Mouse (Mus musculus): Measurements from ENCODE around the gene 5730409E04Rik.

Gene 5730409E04Rik

DNA sequence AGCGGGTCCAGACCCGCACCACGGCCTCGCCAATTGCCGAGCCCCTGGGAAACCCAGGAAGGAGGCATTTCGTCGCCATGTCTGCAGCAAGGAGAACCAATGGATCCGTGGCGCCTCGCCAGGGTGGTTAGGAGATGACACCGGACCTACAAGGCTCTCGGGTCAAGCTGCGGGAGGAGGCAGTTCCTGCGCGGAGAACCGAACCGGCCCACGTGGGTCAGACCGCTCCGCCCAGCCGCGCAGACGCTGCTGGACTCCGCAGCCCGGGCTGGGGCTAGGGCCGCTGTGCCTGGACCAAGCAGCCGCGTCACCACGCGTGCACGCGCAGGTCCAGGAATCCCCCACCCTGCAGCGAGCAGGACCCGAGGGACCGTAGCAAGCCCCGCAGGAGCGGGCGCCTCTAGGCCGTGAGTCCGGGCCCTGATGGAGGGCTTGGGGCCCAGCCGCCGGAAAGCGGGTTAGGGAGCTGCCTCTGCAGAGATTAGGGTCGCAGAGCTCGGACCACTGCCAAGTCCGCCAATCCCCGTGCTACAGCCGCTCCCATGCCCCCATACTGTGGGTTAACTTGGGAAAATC lies at the start of gene 5730409E04Rik:
Gene 5730409E04Rik (plus strand): TSS at position 213 of the 576 bp plus-strand sequence.
- peak; percentile 30 for DNase-seq (ENCODE audit: low read depth, low spot score)

DNA sequence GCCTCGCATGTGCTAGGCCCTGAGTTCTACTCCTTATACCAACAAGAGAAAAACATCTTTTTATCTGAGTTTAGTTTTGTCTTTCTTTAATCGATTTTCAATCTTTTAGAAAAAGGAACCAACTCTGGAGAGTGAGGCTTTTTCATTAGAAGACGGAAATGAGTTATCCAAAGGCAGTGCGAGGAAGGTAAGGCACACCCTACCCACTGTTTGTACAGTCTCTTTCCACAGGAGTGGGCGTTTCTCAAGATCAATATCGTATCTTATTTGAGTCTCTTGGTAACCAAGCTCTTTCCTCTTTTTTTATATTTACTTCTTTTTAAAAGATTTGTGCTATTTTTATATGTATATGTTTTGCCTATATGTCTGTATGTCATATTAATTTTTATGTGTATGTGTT lies 45.8 kb upstream of the 5730409E04Rik start:
- no peak for DNase-seq (ENCODE audit: low read depth, low spot score)

DNA sequence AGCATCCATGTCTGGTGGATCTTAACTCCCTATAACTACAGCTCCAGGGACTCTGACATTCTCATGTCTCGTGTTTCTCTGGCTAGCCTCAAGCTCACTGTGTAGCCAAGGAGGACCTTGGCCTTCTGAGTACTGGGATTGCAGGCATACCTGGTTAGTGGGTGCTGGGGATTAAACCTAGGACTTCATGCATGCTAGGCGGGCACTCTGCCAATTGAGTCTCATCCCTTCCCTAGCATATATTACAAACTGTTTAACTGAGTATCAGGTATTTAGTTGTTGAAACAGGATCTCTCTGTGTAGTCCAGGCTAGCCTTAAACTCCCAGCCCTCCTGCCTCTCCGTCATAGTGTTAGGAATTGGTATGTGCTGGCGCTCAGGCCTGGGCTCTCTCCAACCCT lies 42.4 kb upstream of the 5730409E04Rik start:
- no peak for DNase-seq (ENCODE audit: low read depth, low spot score)

DNA sequence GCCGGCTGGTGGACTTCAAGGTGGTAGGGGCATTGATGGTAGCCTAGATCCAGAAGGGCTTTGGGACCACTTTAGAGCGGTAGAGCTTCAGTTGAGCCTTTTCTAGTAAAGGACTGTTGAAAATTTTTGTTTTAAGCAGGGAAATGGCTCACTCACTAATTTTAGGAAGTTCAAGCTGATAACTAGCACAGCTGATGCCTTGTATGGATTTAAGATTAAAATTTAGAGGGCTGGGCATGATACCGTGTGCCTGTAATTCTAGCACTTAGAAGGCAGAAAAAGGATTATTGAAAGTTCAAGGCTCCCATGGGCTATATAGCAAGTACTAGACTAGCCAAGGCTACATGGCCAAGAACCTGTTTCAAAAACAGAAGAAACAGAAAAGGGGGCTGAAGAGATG lies 39.8 kb upstream of the 5730409E04Rik start:
- no peak for DNase-seq (ENCODE audit: low read depth, low spot score)

DNA sequence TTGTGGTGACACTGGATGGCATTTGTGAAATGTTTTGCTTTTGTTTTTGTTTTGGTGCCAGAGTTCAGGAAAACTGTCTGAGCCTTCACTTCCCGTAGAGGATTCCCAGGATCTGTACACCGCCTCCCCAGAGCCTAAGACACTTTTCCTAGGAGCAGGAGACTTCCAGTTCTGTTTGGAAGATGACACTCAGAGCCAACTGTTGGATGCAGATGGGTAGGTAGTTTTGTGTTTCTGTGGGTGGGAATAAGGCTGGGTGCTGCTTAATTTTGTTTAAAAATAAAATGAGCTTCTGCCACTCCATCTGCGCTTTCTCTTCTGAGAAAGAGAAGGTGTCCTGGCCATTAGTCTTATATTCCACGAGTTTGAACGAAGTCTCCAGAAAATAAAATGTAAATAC lies 33.3 kb upstream of the 5730409E04Rik start:
- DNase-seq (ENCODE audit: low read depth, low spot score), result no peak

DNA sequence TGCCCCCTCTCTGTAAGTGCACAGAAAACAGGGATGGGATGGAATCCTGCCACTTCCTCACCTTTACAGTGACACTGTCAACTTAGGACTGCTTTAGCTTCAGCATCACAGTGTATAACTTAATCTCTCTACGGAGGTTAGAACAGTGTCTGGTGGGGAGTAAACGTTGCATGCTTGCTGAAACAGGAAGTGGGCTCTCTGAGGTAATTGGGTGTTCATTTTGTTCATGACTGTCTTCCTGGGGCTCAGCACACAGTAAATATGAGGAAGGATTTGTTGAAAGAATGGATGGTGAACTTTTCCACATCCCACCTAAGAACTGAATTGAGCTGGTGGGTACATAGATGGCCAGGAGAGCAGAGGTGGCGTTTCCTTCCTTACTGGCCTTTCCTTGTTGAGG lies 31.7 kb upstream of the 5730409E04Rik start:
- DNase-seq (ENCODE audit: low read depth, low spot score), result no peak

DNA sequence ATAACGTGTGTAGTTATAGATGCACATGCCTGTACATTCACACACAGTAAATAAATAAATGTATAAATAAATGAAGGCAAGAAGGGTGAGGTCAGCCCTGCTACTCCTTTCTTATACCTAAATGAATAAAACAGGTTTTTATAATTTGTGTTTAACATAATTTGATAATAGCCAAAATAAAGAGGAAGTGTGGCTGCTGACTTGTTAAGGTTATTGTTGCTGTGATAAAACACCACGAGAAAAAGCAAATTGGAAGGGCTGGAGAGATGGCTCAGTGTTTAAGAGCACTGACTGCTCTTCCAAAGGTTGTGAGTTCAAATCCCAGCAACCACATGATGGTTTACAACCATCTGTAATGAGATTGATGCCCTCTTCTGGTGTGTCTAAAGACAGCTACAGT lies 30.5 kb upstream of the 5730409E04Rik start:
- DNase-seq (ENCODE audit: low read depth, low spot score), result no peak

DNA sequence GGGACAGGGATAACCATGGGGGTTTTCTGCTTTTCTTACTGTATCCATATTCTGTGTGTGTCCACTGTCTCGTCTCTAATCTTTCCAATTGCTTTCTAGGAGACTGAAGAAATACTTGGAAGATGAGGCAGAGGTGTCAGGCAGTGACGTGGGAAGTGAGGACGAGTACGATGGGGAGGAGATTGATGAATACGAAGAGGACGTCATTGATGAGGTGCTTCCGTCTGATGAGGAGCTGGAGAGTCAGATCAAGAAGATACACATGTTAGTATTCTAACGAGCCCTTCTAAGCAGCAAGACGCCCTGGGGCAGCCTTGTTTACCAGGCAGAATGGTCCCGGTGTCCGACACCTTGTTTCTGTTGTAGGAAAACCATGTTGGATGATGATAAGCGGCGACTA lies 23.9 kb upstream of the 5730409E04Rik start:
- no peak for DNase-seq (ENCODE audit: low read depth, low spot score)

DNA sequence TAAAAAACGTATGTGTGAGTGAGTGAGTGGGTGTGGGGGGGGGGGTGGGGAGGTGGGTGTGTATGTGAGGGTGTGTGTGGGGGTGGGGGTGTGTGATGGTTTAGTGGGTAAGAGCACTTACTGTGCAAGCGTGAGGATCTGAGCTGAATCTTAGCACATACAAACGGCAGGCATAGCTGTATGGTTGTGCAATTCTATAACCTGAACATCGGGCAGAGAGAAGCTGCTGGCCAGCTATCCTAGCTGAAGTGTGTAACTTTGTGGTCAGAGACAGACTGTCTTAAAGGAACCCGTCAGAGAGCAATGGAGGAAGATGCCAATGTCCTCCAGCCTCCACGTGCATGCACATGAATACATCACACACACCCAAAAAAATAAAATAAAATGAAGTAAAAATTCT lies 17.6 kb upstream of the 5730409E04Rik start:
- no peak for DNase-seq (ENCODE audit: low read depth, low spot score)

DNA sequence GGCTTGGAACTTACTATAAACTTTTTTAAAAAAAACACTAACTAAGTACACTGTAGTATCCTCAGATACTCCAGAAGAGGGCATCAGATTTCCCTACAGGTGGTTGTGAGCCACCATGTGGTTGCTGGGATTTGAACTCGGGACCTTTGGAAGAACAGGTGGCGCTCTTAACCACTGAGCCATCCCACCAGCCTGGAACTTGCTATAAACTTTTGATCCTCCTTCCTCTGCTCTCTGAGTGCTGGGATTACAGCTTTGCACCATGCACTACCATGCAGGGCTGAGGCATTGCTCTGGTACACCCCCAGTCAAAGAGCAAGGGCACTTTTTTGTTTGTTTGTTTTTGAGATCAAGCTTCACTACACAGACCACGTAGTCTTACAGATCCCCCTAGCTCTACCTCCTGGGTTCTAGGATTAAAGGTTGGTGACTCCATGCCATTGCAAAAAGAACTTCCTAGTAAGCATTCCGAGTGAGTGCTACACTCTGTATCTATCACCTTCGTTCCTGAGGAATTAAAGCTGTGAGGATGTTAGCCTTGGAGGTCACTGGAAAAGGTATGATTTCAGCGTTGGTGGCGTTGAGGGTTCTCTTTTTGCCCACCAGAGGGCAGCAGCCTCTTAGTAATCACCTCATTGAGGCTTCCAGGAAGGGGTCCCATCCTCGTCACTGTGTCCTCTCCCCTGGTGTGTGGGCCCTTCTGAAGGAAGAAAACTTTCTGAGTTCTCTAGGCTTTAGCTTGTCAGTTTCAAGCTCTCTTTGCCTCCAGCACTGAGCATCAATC lies 9.5 kb upstream of the 5730409E04Rik start:
- DNase-seq (ENCODE audit: low read depth, low spot score), result no peak

DNA sequence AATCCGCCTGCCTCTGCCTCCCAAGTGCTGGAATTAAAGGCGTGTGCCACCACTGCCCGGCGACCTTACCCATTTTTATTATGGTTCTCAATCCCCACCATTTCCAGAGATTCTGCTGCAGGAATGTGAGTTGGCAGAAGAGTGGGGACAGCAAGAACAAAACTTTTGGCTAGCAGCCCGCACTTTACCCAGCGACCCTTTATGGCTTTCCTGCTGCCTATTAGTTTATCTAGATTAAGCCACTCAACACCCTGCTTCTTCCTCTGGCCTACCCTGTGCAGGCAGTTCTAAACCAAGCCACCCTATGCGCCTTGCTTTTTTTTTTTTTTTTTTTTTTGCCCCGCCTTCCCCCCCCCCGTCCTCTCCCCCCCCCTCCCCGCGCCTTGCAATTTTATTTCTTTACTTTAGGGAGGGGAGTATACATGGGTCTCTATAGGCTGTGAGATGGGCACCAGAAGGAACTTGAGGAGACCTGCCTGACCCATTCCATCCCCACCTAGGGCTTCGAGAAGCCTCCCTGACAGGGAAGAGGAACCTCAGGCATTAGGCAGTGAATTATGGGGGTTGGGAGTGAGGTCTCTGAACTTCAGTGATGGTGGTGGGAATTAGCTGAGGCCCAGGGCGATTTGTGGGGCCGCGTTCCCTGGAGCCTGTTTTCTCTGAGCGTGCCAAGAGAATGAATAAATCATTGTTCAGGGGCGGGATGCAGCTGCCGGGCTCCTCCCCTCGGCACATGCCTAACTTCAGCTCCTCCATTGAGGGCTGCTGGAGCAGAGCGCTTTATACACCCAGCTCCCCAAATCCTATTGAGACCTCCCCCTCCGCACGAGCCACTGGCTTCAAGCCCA lies 7.8 kb upstream of the 5730409E04Rik start:
- DNase-seq (ENCODE audit: low read depth, low spot score), result peak; percentile 28

DNA sequence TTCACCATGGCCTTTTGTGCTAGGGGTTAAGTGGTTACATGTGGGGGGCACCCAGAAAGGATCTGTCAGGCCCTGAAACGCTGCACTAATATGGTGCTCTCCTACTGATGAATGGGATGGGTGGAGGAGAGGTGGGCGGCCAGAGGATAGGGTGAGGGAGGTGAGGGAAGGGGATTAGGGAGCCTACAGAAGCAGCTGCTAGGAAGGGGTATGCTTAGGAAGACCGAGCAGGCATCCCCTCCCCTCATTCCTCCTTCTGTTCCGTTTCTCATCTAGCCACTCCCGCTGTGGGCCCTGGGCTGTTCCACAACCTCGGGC lies 7.2 kb upstream of the 5730409E04Rik start:
- no peak for DNase-seq (ENCODE audit: low read depth, low spot score)

DNA sequence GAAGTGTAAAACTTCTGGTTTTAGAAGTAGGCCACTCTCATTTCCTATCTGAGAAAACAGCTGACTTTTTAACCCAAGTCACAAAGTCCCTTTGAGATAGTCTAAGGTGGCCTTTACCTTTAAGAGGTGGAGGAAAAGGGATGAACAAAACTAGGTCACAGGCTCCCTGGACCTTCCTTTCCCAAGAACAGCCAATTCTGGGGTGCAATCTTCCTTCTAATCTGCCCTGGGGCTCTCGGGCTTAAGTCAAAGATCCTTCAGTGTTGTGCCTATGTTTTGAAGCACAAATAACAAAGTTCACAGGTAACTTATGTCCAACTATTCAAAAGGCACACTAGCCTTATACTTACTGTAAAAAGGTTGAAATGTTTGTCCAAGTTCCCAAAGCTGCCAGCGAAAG lies 5.5 kb upstream of the 5730409E04Rik start:
- no peak for DNase-seq (ENCODE audit: low read depth, low spot score)

DNA sequence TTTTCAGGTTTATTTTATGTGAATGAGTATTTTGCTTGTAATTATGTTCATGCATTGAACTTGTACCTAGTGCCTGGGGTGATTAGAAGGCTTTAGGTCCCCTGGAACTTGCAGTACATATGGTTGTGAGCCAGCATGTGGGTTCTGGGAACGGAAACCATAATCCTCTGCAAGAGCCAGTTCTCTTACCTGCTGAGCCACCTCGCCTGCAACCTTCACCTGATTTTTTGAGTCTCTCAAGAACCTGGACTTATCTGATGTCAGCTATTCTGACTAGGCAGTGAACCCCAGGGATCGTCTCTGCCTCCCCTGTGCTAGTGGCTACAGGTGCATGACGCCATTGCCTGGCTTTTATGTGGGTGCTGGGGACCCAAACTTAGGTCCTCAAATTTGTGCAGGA lies 3.9 kb upstream of the 5730409E04Rik start:
- DNase-seq (ENCODE audit: low read depth, low spot score), result no peak

DNA sequence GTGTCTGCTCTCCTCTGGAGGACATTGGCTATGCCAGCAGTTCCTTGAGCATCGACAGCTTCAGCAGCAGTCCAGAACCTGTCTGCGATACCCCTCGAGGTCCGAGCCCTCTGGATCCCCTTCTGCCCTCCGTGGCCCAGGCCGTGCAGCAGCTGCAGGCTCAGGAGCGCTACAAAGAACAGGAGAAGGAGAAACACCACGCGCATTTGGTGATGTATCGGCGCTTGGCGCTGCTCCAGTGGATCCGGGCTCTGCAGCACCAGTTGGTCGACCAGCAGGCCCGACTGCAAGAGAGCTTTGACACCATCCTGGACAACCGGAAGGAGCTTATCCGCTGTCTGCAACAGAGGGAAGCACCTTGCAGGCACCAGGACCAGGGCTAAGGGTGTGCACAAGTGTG lies 2.4 kb downstream of the 5730409E04Rik start:
- no peak for DNase-seq (ENCODE audit: low read depth, low spot score)

DNA sequence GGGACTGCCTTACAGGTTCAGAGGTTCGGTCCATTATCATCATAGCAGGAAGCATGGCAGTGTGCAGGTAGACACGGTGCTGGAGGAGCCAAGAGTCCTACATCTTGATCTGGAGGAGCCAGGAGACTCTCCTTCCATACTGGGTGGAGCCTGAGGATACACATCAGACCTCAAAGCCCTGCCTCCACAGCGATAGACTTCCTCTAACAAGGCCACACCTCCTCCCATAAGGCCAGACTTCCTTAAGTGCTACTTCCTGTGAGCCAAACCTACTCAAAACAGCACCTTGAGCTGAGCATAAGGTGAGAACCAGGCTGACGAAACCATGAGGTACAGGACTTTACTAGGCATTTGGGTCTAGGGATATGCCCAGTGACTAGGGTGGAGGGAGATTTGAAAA lies 6.7 kb downstream of the 5730409E04Rik start:
- DNase-seq (ENCODE audit: low read depth, low spot score), result no peak

DNA sequence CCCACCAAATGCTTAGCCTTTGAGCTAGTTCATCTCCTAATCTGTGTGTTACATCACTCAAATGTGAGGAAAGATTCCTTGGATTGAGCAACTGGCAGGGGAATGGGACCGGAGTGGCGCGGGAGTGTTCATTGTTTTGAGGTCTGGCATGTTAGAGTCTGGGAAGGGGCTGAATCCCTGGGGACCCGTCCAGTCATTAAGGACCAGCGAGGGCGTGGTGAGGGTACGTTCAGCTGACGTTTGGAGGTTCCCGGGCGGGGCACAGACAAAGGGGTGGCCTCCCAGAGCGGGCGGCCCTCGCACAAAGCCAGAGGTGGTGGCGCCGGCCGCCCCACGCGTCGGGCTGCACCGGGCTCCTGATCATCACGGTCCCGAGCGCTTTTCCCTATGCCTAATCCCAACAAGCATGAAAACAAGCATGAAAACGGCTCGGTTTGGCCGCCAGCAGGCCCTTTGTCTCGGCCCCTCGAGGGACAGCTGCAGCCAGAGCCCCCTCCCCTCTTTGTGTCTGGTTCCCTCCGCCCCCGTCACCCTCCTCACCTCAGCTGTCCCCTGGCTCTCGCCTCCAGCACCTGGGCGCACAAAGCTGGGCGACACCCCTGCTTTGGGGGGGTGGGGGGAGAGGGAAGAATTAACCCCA lies 10.2 kb downstream of the 5730409E04Rik start:
- no peak for DNase-seq (ENCODE audit: low read depth, low spot score)

DNA sequence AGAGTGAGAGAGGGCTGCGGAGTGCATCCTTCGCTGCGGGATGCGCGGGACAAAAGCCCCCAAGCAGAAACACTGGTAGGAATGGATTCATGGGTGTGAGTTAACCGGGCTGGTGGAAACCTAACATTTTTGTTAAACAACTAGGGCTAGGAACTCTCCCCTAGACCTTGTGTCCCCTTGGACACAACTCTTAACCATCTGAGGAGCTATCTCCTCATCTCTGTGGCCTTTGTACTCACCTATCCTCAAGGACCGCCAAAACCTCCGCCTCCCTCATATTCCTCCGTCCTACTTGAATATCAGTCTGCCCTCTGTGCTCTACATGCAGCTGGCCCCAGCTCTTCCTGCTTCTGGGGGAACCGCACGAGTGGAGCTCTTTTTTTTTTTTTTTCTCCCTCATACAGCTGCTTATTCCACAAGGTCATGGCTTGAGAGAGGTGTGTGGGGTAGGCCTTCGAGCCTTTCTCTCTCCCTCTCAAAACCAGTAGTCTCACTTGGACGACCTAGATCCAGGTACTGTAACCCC lies 10.8 kb downstream of the 5730409E04Rik start:
- no peak for DNase-seq (ENCODE audit: low read depth, low spot score)

DNA sequence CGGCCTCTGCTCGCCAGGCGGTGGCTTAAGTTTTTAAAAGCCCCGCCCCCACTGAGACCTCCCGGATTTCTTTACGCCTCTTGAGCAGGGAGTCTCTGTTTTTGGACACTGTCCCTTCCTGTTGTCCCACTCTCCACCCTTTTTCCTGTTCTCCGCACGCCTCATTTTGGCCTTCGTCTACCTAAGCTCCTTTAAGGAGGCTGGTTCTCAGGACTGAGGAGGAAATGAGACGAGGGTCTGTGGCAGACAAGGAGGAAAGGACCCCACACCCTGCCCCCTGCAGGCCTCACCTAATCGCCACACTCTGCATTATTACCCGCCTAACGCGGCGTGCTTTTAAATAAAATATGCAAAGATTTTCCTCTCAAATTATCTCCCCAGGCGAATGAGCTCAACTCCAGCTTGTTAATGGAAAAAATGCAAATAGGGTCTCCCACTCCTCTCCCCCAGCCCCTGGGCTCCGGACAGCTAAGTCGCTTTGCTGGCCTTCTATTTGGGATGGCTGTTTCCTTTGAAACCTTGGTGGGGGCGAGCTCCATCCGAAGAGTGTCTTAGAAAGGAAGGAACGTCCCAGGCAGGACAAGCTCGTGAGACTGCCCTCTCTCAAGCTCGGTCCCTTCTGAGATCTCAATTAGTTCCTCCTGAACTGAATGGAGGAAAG lies 17.5 kb downstream of the 5730409E04Rik start:
- no peak for DNase-seq (ENCODE audit: low read depth, low spot score)

DNA sequence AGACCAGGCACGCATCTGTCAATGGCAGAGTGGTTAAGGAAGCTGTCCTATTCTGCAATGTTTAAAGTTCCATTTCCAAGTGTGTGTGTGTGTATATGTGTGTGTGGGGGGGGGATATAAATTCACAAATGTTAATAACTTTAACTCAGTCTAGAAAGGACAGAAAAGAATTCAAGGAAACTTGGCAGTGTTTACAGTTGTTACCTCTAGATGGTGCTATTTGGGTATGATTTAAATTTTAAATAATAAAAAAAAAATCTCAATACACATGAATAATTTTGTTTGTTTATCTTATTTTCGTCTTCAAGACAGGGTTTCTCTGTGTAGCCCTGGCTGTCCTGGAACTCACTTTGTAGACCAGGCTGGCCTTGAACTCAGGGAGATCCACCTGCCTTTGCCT lies 22.3 kb downstream of the 5730409E04Rik start:
- DNase-seq (ENCODE audit: low read depth, low spot score), result no peak

DNA sequence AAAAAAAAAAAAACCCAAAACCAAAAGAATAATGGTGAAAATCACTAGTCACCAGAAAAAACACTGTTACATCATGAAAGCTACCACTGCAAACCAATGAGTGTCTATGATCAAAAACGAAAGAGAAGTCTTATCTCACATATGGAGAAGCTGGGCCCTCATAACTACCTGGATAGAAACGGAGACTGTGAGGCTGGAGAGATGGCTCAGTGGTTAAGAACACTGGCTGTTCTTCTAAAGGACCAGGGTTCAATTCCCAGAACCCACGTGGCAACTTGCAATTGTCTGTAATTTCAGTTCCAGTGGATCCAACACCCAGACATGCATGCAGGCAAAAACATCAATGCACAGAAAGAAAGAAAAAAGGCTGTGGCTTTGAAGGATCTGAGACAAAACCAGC lies 23.1 kb downstream of the 5730409E04Rik start:
- DNase-seq (ENCODE audit: low read depth, low spot score), result no peak

DNA sequence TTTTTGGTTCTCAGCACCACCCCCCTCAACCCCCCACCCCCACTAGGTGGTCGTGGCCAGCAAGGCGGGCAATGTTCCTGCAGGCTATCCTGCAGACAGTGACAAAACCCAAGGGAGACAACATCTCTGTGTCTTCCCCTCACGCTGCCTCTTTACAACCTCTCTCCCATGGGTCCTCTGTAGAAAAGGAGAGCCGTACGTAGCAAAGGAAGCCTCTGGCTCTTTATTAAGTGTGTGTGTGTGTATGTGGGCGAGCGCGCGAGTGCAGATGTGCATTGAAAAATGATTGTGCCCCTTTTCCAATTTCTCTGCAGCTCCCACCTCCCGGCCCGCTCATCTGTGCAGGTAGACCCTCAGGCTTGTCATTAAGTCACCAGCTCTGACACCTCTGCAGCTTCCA lies 26.7 kb downstream of the 5730409E04Rik start:
- no peak for DNase-seq (ENCODE audit: low read depth, low spot score)
